Mouse (Mus musculus) lung, adult 2 months (tissue): ENCODE results near the gene Scn1b.

Experiments
- CTCF ChIP-seq: fragments of 200-500 bp; IDR thresholded peaks from 2 replicates; pipeline ENCODE4 v1.5.1; 2011; ENCODE audit warnings: mild to moderate bottlenecking, low read length, control low read depth; ENCODE audit not compliant: insufficient read depth
- POLR2A ChIP-seq: fragments of 200-500 bp; IDR thresholded peaks from 2 replicates; pipeline ENCODE4 v1.6.1; 2011; ENCODE audit warnings: low read depth, mild to moderate bottlenecking, control low read depth, low read length, borderline replicate concordance; ENCODE audit errors: extremely low read depth

DNA sequence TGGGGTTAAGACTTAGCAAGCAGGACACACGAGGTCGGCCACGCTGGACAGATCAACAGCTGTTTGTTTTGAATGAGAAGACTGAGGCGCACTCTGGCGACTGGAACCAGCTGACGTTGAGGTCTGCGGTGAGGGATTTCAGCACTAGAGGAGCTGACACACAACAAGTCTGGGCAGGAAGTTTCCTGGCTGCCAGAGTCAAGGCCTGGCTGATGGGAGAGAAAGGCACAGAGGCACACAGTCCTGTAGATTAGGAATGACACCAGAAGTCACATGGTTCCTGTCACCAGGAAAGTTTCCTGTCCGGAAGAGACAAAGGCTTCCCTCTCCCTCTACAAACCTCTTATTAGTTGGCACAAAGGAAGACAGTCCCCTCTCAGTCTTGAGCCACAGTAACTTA is 41.6 kb upstream of the Scn1b start:
- TF ChIP-seq CTCF, result no peak
- TF ChIP-seq POLR2A, result no peak
